Mouse (Mus musculus) spleen, embryonic (tissue): ENCODE results near the gene Diaph3.

Experiments
- CTCF ChIA-PET: fragments of 350-600 bp; sonication (Branson Sonifier 250); formaldehyde crosslinking; loops from one replicate; lab custom pipeline; 2022; lab: Charles Lee

The Diaph3 gene

DNA sequence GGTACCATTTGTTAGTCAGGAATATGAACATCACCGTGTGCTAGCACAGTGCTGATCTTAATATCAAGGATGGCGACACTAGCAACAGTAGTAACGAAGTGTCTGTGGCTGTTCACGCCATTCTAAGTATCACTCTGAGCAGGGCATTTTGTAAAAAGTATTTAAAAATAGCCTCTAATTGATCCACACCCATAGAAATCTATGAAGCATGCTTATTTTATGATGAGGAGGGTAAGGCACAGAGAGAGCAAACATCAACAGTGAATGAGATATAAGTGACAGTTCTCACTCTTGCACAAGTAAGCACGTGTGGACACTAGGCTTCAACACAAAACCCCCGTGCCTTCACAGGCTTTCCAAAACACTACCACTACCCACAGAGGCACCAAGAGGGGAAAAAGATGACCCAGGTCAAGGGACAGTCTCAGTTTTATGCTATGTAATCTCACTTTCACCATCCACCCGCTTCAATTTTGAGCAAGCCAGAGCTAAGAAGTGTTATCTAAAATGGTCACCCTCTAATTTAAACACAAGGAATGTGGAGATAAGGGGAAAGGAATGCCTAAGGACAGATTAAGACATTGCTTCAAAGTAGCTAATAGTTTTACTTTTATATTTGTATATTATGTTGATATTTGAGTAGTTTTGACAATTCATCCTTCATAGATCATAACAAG lies 399.0 kb downstream of the Diaph3 start:
- CTCF ChIA-PET = no interaction called here

DNA sequence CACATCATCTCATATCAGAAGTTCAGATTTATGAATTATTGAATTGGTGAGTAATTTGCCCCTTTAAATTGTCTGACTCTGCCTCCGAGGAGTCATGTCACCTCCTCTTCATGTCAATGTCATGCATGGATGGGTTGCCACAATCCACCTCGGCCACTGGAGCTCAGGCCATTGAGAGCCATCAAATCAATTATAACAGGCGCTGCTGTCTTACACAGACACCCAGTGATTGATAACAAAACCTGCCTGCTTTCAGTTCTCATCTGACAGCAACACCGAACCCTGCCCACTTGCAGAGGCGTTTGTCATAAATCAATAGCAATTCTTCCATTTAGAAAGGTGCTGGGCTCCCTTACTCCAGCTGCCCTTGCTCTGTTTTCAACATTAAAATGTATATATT lies 402.1 kb downstream of the Diaph3 start:
- CTCF ChIA-PET = no interaction called here

DNA sequence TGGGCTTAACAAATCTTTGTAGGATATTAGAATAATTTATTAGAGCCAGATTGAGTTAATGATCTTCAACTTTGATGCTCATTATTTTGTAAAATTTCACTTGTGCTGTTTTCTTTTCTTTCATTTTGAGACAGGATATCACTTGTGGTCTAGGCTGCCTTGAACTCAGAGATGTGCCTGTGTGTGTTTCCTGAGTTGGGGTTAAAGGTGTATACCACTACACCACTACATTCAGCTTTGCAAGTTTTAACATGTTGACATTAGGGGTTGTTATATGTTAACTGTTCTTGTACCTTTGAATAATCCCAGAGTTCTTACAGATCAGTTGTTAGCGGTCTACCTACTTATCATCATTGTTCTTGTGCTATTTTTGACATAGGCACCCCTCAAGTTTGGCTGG lies 404.4 kb downstream of the Diaph3 start:
- CTCF ChIA-PET = no interaction called here

DNA sequence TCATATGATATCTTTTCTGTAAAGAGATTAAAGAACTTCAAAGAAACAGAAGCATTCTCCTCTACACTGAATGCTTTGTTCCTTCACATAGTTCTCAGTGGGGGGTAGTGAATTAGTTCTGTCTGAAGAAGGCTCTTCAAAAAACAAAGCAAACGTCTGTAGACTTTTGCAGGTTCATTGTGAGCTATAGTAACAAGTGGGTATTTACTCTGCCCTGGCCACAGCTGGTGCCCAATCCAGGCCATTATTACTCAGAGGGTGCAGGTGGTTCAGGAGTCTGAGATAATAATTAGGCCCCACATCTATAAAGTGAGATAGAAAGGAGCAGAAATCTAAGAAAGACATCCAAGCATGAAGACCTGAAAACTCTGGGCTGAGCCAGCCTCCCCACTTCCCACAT lies 409.7 kb downstream of the Diaph3 start:
- CTCF ChIA-PET = no interaction called here

DNA sequence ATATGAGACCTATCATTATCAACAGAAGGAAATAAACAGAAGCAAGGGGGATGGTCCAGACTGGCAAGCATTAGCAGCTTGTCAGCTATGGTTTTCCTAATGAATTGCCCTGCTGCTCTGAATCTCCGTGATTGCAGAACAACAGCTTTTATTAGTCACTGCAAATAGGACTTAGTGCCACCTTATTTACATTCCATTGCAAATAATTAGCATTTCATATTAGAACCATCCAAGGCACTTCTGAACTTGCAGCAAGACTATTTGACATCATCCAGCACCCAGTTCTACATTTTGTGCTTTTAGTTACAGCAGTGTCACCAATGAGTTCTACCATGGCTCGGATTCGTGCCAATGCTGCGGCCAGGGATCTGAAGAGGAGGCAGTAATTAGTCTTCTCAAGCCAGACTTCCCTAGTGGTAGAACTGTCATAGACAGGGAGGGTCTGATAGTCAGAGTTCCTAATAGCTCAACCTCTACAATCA lies 411.4 kb downstream of the Diaph3 start:
- CTCF ChIA-PET = no interaction called here

DNA sequence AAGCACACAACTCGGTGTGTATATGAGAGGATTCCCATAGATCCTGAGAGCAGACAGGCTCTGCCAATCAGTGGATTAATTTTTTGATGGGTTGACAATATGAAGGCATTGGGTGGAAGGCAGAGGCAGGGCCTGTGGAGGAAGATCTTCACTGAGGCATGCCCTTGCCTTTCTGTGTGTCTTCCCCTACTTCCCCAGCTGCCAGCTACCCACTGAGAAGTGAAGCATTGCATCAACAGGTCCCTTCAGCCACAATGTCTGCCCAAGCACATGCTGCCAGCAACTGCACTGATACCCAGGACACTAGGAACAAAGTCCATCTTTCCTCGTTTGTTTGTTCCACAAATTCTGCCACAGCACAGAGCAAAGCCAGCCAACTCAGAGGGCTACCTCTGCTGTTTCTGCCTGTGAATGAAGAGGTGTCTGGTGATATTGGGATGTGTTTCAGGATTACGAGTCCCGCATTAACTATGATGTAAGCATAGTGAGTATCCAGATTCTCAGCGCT lies 413.4 kb downstream of the Diaph3 start:
- CTCF ChIA-PET = no interaction called here

DNA sequence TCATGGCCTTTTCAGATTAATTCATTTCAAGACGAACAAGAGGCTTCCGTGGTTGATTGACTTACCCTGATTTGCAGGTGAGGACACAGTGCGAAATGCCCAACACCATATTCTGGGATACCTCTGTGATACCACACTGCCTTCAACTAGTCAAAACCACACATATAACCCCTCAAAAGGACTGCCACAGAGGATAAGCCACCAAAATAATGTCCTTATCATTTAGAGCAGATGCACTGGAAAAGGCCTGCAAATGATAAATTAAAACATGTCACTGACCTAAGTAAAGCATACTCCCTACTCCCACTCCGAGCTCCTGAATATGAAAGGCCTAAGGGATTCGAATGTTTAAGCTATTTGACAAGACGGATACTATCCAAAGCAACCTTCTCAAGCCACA lies 419.3 kb downstream of the Diaph3 start:
- CTCF ChIA-PET = no interaction called here

DNA sequence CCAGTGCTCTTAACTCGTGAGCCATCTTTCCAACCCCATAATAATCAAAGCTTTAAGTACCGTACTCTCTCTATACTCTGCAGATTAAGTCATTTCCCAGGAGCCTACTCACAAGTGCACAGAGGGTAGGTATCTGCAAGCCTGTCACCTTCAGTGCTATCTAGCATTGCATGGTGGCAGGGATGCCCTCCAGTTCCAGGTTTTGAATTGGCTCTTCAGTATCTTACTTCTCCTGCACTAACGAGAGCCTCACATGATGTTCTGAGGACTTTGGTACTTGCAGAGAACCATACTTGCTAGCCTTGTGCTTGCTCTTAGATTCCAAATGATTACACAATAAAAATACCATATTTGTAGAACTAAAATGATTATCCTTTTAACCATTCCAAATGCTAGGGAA lies 420.0 kb downstream of the Diaph3 start:
- CTCF ChIA-PET = interaction anchor here (0.7 kb wide), 1 partner anchor 10 kb away, joined by 3 read pairs; no protein-coding TSS in a partner anchor

DNA sequence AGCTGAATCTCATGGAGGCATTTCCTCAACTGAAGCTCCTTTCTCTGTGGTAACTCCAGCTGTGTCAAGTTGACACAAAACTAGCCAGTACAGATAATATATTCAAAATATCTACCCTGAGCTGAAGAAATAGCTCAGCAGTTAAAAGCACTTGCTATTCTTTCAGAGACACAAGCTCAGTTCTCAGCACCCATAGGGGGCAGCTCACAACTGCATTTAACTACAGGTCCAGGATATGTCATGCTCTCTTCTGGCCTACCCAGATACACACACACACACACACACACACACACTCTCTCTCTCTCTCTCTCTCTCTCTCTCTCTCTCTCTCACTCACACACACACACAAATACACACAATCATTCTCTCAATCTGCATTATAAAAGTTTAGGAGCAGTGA lies 420.6 kb downstream of the Diaph3 start:
- CTCF ChIA-PET = interaction anchor here (0.7 kb wide), 1 partner anchor 10 kb away, joined by 3 read pairs; no protein-coding TSS in a partner anchor

DNA sequence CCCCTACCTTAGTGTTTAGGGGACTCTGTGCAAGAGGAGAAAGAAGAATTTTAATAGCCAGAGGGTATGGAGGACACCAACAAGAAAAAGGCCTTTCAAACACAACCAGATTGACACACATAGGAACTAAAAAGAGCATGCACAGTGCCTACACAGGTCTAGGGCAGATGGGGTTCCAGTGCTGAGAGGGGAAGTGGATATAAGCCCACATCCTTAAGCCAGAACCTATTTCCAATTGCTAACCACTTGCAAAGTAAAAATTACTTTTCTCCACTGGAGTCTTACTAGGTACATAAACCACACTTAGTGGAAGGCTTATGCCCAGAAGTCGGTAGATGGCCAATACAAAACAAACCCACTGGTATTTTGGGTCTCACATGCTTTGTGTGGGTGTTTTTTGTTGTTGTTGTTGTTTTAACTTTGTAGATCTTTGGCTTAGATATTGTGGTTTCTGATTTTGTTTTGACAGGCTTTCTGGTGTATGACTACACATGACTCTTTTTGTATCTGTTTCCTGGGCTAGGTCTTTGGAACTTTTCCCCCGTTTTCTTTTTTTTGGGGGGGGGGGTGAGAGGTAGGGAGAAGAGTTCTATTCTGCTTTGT lies 426.8 kb downstream of the Diaph3 start:
- CTCF ChIA-PET = no interaction called here

DNA sequence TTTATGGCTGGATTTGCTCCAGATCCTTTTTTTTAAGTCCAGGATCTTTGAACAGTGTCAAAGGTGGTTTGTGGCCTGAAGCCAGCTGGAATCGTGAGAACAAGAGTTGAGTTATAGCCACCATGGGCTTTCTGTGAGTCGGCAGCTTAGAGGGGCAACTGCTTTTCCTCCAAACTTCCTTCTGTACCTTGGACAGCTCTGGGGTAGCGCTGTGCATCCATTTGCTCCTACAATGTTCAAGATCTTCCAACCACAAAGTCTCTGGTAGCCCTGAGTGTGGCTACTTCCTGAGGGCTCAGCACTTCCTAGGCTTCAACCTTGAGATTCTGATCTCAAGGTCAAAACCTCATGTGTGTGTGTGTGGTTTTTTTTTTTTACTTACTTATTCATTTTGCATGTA lies 437.0 kb downstream of the Diaph3 start:
- CTCF ChIA-PET = no interaction called here

DNA sequence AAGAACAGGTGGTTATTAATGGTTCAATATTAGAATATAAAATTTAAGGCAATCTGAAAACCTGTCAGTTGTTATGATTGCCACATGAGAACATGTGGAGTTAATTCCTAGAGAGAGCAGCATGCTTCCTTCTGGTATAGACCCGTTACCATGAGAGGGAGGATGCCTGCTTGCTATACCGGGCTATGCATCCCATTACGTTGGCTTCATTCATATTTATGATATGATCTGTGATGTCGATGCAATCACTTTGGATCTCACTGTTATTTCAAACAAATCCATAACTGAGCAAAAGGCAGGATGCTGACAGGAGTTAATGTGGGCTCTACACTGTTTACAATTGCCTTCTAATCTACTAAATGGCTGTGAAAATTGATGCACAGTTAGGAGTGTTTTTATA lies 439.9 kb downstream of the Diaph3 start:
- CTCF ChIA-PET = interaction anchor here (0.5 kb wide), 1 partner anchor 17 kb away, joined by 3 read pairs; no protein-coding TSS in a partner anchor

DNA sequence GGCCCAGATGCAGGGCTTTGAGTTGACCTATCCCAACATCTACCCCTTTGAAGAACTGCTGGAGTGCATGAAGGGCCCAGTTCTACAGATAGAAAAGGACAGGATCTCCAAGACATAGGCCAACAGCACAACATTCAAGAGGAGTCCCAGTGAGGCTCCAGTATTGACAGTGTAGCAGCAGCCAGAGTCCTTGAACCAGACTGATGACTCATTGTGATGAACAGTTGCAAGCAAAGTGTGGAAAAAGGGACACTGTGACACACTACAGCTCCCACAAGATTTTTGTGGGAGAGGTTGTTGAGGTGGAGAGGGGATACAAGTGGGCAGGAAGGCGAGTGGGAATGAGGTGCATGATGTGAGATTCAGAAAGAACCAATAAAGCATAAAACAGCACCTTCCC lies 443.1 kb downstream of the Diaph3 start:
- CTCF ChIA-PET = no interaction called here

DNA sequence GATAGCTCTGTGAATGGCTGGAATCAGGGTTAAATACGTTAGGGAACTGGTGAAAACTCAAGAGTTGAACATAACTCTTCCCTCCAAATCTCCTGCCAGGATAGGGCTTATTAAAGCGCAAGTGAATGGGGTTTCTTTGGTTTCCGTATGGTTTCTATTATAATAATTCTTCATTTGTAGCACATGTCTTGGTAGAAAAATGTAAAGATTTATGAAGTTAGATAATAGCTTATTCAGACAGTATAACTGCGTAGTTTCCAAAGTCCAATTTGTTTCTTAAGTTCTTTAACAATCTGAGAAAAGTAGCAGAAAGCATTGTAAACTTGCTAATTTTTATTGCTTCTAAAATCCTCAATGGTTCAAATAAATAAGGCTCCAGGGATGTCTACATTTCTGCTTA lies 448.3 kb downstream of the Diaph3 start:
- CTCF ChIA-PET = no interaction called here

DNA sequence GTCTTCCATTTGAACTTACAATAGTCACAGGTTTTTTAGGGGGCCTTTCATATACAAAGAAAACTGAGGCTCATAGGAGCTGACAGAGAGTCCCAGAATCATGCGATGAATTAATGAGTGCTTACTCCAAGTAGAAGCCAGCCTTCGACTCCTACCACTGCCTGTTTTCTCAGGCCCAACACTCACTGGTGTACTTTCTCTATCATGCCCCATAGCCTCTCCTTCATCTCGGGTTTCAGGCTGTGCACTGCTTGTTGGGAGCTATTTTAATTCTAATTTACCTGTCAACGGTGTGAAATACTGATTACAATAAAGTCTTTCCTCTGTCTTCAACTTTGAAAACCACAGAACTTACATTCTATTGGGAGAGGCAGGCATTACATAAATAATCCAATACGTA lies 449.7 kb downstream of the Diaph3 start:
- CTCF ChIA-PET = no interaction called here

DNA sequence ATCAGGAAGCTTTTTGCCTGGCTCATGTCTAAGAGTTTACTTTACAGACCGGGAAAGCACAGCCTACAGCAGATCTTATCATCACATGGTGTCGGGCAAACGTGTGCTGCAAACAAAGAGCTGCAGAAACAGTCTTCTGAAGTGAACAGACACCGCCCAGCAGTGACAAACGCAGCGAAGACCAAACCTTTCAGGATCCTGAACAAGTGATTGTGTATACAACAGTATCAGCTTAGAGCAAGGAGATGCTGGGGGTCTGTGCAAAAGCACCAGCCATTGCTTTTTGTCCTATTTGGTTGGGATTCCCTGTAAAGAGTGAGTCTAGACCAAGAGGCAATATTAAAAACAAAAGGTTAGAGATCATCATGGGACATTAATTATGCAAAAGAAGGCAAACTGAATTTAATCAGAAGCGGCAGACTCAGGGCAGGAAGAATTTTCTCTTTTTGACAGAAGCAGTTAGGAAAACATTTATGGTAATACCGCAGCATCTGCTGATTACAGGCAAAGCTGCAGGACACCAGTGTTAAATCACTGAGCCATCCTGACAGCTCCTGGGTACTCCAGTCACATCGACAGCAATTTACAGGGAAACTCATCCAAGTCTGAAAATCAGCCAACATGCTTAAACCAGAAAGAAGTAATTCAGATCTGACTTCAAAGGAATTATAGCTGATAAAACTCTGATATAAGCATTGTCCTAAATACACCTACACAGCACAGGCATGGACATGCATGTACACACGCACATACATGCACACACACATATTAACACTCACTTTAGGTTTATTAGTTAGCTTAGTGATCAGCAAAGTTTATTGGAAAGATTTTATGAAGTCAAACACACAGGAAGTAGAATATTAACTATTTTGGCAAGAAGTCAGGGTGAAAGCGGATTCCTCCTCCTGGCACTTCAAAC lies 456.2 kb downstream of the Diaph3 start:
- CTCF ChIA-PET = interaction anchor here (0.7 kb wide), 1 partner anchor 169 kb away, joined by 3 read pairs; no protein-coding TSS in a partner anchor

DNA sequence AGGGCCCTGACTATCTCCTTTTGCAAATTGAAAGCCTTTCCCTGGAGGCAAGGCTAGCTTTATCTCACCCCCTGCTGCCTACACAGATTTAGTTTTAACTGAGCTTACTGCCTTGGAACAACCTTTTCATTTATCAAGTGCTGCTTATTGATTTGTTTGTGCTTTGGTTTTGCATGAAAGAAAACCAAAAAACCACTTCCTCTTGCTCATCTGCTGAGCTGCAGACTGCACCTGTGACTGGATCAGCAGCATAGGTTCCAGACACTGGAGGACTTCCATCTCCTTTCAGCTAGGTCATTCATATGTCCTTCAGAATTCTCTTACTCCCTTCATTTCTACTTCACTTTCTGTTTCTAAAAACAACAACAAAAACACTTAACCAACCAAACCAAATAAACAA lies 459.1 kb downstream of the Diaph3 start:
- CTCF ChIA-PET = interaction anchor here (0.6 kb wide), 1 partner anchor 382 kb away, joined by 3 read pairs; no protein-coding TSS in a partner anchor

DNA sequence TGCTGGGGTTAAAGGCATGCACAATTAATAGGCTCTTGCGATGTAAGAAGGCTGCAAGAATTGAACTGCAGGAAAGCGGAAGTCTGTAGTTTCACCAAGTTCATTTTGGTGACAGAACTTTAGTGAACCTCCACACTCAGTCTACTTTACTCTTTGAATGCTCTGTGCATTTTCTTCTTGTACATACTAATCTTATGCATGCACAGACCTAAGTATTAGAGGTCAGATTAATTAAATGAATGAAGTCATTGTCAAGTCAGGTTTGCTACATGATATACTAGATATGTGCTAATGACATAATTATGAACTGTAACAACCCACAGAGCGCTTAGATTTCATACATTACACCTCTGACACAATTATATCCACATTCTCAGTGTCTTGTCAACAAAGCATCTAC lies 462.0 kb downstream of the Diaph3 start:
- CTCF ChIA-PET = no interaction called here

DNA sequence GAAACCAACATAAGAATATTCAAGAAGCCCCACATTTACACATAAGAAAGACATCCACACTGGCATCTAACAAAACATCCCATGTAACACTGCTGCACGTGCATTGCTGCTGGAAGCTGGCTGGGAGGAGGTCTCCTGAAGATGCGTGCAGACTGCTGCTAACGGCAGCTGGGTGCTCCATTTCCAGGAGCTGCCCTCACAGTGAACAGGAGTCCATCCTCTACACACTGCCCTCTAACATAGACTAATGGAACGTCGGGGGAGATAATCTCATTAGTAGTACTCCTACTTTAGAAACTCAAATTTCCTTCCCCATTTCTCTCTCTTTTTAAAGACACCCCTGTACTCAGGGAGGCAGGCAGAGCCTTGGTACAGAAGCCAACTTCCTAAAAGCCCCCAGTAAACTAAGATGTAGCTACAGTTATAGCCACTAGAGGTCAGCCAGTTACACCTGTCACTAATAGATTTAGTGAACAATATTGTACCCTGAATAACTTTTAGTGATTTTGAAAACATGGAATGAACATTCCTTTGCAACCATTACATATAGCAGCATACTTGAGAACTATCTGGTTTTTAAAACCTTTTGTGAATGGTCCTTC lies 462.8 kb downstream of the Diaph3 start:
- CTCF ChIA-PET = no interaction called here

DNA sequence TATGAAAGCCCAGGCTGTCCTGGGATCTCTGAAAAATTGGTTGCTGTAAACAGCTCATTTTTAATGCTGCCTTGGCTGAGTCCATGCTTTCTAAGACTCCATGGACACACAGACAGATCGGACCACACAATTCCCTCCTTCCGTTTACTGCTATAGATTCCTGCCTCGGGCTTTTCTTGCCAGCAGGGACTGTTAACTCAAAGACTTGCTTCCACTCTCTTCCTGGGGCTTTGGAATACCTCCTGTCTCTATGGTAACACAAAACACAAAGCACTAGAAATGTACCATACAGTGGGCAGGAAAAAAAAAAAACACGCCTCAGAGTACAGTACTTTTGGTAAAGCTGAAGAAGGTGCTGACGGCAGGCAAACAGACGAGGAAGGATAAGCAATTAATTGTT lies 464.0 kb downstream of the Diaph3 start:
- CTCF ChIA-PET = no interaction called here

DNA sequence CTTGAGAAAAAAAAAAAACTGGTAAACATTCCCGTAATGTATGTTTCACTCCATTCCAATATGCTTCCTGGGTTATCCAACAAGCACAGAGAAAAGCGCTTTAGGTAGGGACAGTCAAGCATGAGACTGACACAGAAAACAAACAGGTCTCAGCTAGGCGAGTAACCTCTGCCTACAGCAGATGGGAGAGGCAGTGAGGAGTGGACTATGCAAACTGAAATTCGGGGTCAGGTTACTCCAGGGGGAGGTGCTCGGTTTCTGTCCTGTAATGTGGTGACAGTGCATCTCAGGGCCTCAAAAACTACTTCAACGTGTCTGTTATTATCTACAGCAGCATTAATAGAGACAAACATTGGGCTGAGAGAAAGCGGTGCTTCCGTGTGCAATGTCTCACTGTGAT lies 465.7 kb downstream of the Diaph3 start:
- CTCF ChIA-PET = no interaction called here

DNA sequence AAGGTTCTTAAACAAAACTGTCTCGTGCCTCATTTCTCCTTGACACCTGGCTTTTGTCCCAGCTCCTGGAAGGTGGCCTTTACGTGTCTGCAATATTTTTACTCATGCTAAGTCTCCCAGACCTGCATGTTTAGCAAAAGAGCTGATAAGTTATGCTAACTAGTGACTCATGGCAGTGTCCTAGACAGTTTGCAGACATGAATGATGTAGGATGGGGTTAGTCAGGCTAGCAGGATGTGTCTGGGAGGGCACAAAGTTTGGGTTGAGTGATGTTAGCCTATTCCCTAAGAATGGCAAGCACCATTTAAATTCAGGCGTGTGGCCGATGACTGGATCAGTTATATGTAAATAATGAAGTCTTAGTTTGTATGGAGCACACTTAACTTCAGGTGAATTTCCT lies 478.2 kb downstream of the Diaph3 start:
- CTCF ChIA-PET = no interaction called here
